Mouse (Mus musculus) limb, embryonic 11.5 days (tissue): ENCODE results near the gene Pde4d. TPM values are rescaled to one million over a fixed set of nuclear protein-coding genes. Genes with fewer than 3 reads are reported as not detected.

Source experiments
- ATAC-seq: fragments of 200-750 bp; cut with Nextera tagmentation; 2 replicates; pipeline ENCODE4 v1.8.0; 2017; ENCODE audit warnings: low read depth; ENCODE audit not compliant: insufficient number of reproducible peaks, low FRiP score, low TSS enrichment
- DNase-seq: peaks from one replicate; pipeline ENCODE4 v3.0.0-alpha.2; 2015; ENCODE audit warnings: low spot score
- H3K27ac ChIP-seq: fragments of 300-500 bp; sonication (generic); replicated peaks from 2 replicates; pipeline ENCODE4 v1.5.1; 2014; ENCODE audit warnings: low read depth, mild to moderate bottlenecking, low read length
- H3K27me3 ChIP-seq: fragments of 300-500 bp; sonication (generic); 2 replicates; pipeline ENCODE4 v1.6.1; 2014; ENCODE audit warnings: mild to moderate bottlenecking, low read length, mixed read lengths; ENCODE audit not compliant: control insufficient read depth, insufficient read depth
- H3K36me3 ChIP-seq: fragments of 300-500 bp; sonication (generic); 2 replicates; pipeline ENCODE4 v1.6.1; 2014; ENCODE audit warnings: mild to moderate bottlenecking, low read length, moderate library complexity, mixed read lengths; ENCODE audit not compliant: control insufficient read depth, insufficient read depth
- H3K4me1 ChIP-seq: fragments of 300-500 bp; sonication (generic); 2 replicates; pipeline ENCODE4 v1.6.1; 2014; ENCODE audit warnings: low read length, mixed read lengths; ENCODE audit not compliant: control insufficient read depth, insufficient read depth
- H3K4me2 ChIP-seq: fragments of 300-500 bp; sonication (generic); 2 replicates; pipeline ENCODE4 v1.6.1; 2014; ENCODE audit warnings: low read depth, mild to moderate bottlenecking, moderate library complexity; ENCODE audit not compliant: severe bottlenecking
- H3K4me3 ChIP-seq: fragments of 300-500 bp; sonication (generic); 2 replicates; pipeline ENCODE4 v1.5.1; 2014; ENCODE audit warnings: low read depth, low read length
- H3K9ac ChIP-seq: fragments of 300-500 bp; sonication (generic); 2 replicates; pipeline ENCODE4 v1.6.1; 2014; ENCODE audit warnings: mild to moderate bottlenecking, low read length
- H3K9me3 ChIP-seq: fragments of 300-500 bp; sonication (generic); 2 replicates; pipeline ENCODE4 v1.6.1; 2016; ENCODE audit warnings: low read length; ENCODE audit not compliant: control insufficient read depth
- WGBS: fragments of 180-500 bp; shearing (Covaris S2); extraction: QIAGEN DNeasy Blood & Tissue Kit; methylation state at CpG from one replicate; pipeline ENCODE4 v1.1.7; 2014; 5-methylcytosine and 5-hydroxymethylcytosine counted together
- polyA plus RNA-seq: library from polyadenylated mRNA; unstranded; fragments of >200 nt; fragmentation: Nextera tagmentation; extraction: Ambion mirVana; gene quantifications from 2 replicates; pipeline ENCODE4 v1.2.1, GENCODE M21; 2014

The Pde4d gene
- polyA plus RNA-seq, 1 experiment from 2014 or later = 13.3 TPM

- WGBS = 77% methylated on average over 4 of the region's 4 CpGs
Measured at GRCm38 (mm10) chr13:109236047-109236446, 786.3 kb downstream of the Pde4d start.

GRCm38 (mm10) chr13:109238670-109239069 is 788.9 kb downstream of the Pde4d start:
- H3K9ac ChIP-seq = no peak overlapping the region

More at GRCm38 (mm10) chr13:109236047-109236446, 786.3 kb downstream of the Pde4d start:
- Histone ChIP-seq H3K36me3 (no peaks in the 10 kb centered on the region), H3K4me1 (peaks cover 10% of the 10 kb centered on the region; the same call in 1 of the 2 replicates), H3K27me3 (no peaks in the 10 kb centered on the region), H3K27ac (no peak overlapping the region), H3K4me3 (no peak overlapping the region), H3K4me2 (no peak overlapping the region), H3K9me3 (no peaks in the 10 kb centered on the region), H3K9ac (no peak overlapping the region)
- ATAC-seq (no peak), DNase-seq (no peak)

GRCm38 (mm10) chr13:109239296-109239695 is 789.5 kb downstream of the Pde4d start:
- Histone ChIP-seq H3K4me1 (peaks cover 6% of the 10 kb centered on the region; the same call in 1 of the 2 replicates), H3K4me3 (no peak overlapping the region), H3K36me3 (no peaks in the 10 kb centered on the region), H3K27me3 (no peaks in the 10 kb centered on the region), H3K27ac (no peak overlapping the region), H3K9me3 (no peaks in the 10 kb centered on the region), H3K9ac (no peak overlapping the region), H3K4me2 (no peak overlapping the region)
- ATAC-seq (peak; percentile 52; the same call in 1 of the 2 replicates), DNase-seq (no peak)
- 72% methylated on average over 11 of the region's 11 CpGs for WGBS

More at GRCm38 (mm10) chr13:109238670-109239069, 788.9 kb downstream of the Pde4d start:
- WGBS = 65% methylated on average over 4 of the region's 4 CpGs
- no peak for DNase-seq
- H3K27me3 ChIP-seq = no peaks in the 10 kb centered on the region
- no peak overlapping the region for H3K4me3 ChIP-seq
- H3K4me2 ChIP-seq = no peak overlapping the region
- H3K4me1 ChIP-seq = peaks cover 10% of the 10 kb centered on the region; the same call in 1 of the 2 replicates
- no peak overlapping the region for H3K27ac ChIP-seq
- no peaks in the 10 kb centered on the region for H3K9me3 ChIP-seq
- ATAC-seq = no peak
- H3K36me3 ChIP-seq = no peaks in the 10 kb centered on the region

- H3K36me3 ChIP-seq = no peaks in the 10 kb centered on the region
- H3K9me3 ChIP-seq = no peaks in the 10 kb centered on the region
- no peak overlapping the region for H3K9ac ChIP-seq
- DNase-seq = no peak
- no peak overlapping the region for H3K4me2 ChIP-seq
- no peak overlapping the region for H3K4me3 ChIP-seq
- H3K27ac ChIP-seq = no peak overlapping the region
- 61% methylated on average over 9 of the region's 9 CpGs for WGBS
- 0 out of 2 replicates have a peak, but pooled peaks cover 5% of the 10 kb centered on the region for H3K4me1 ChIP-seq
- no peak for ATAC-seq
- H3K27me3 ChIP-seq = no peaks in the 10 kb centered on the region
Measured at GRCm38 (mm10) chr13:109242456-109243050, 792.8 kb downstream of the Pde4d start.

GRCm38 (mm10) chr13:109243160-109243559 is 793.4 kb downstream of the Pde4d start:
- no peak for ATAC-seq
- Histone ChIP-seq H3K27me3 (no peaks in the 10 kb centered on the region), H3K4me2 (no peak overlapping the region), H3K27ac (no peak overlapping the region), H3K36me3 (no peaks in the 10 kb centered on the region), H3K9me3 (no peaks in the 10 kb centered on the region), H3K4me1 (0 out of 2 replicates have a peak, but pooled peaks cover 5% of the 10 kb centered on the region), H3K9ac (no peak overlapping the region), H3K4me3 (no peak overlapping the region)
- 80% methylated on average over 3 of the region's 3 CpGs for WGBS
- no peak for DNase-seq

GRCm38 (mm10) chr13:109247061-109247460 is 797.3 kb downstream of the Pde4d start:
- ATAC-seq (no peak), DNase-seq (no peak)
- H3K9me3 ChIP-seq = no peaks in the 10 kb centered on the region
- H3K36me3 ChIP-seq = no peaks in the 10 kb centered on the region
- H3K4me1 ChIP-seq = no peaks in the 10 kb centered on the region
- H3K4me3 ChIP-seq = no peak overlapping the region
- 89% methylated on average over 4 of the region's 4 CpGs for WGBS
- H3K4me2 ChIP-seq = no peak overlapping the region
- no peak overlapping the region for H3K9ac ChIP-seq
- H3K27ac ChIP-seq = no peak overlapping the region
- no peaks in the 10 kb centered on the region for H3K27me3 ChIP-seq

- H3K27me3 ChIP-seq = no peaks in the 10 kb centered on the region
- H3K4me3 ChIP-seq = no peak overlapping the region
- ATAC-seq (no peak), DNase-seq (no peak)
- no peaks in the 10 kb centered on the region for H3K36me3 ChIP-seq
- no peaks in the 10 kb centered on the region for H3K4me1 ChIP-seq
- H3K4me2 ChIP-seq = no peak overlapping the region
- no peak overlapping the region for H3K9ac ChIP-seq
- H3K9me3 ChIP-seq = no peaks in the 10 kb centered on the region
- no peak overlapping the region for H3K27ac ChIP-seq
Measured at GRCm38 (mm10) chr13:109249315-109249714, 799.6 kb downstream of the Pde4d start.

GRCm38 (mm10) chr13:109255634-109256033 is 805.9 kb downstream of the Pde4d start:
- H3K4me2 ChIP-seq = no peak overlapping the region
- no peak overlapping the region for H3K9ac ChIP-seq
- no peaks in the 10 kb centered on the region for H3K4me1 ChIP-seq
- ATAC-seq (no peak), DNase-seq (no peak)
- H3K4me3 ChIP-seq = no peak overlapping the region
- WGBS = 65% methylated on average over 4 of the region's 4 CpGs
- H3K36me3 ChIP-seq = no peaks in the 10 kb centered on the region
- no peaks in the 10 kb centered on the region for H3K27me3 ChIP-seq
- H3K27ac ChIP-seq = no peak overlapping the region
- H3K9me3 ChIP-seq = no peaks in the 10 kb centered on the region
